Comparison of ENCODE assay signal across 22 mouse cellular contexts in the genomic region with DNA sequence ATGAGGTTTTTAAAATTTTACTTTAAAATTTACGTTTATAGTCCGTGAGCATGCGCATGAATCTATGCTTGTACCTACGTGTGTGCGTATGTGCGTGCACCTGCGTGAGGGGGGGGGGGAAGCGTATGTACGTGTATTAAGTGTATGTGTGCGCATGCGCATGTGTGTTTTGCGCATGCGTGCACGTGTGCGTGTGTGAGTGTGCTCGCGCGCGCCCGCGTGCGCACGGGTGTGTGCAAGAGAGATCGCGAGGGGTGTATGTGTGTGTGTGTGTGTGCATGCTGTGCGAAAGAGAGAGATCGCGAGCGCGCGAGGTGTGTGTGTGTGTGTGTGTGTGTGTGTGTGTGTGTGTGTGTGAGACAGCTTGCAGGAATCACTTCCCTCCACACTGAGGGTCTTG. TPM values are rescaled to one million over a fixed set of nuclear protein-coding genes. Genes with fewer than 3 reads are reported as not detected.
DNase-seq lines count a peak whose midpoint lies in the region; ATAC-seq and TF ChIP-seq lines count a peak whose summit lies in the region.
"Had no signal": no experiment of that assay in that cellular context is flagged by ENCODE, and none has a peak within 500 bp of the region (broad histone marks: within the 10 kb centered on the region; RNA-seq: fewer than 3 reads in every experiment).

No protein-coding gene starts in this region.

- H3K27ac ChIP-seq in hindbrain, postnatal 0 days, result no peak overlapping the region
- H3K27ac ChIP-seq in hindbrain, embryonic 11.5 days (ENCODE audit: low read depth, low read length), result no peak overlapping the region
- H3K27ac ChIP-seq in testis, adult 2 months (ENCODE audit: control insufficient read depth, insufficient read depth, low read depth, low read length), result no peak overlapping the region
- peak overlapping the region; percentile 5; the same call in 1 of the 2 replicates for H3K27ac ChIP-seq in ES-E14 (ENCODE audit: insufficient read depth, low read depth, low read length, poor library complexity, severe bottlenecking)
- H3K27ac ChIP-seq: forebrain, embryonic 10.5 days; gastrocnemius, adult 2 months; heart, embryonic 10.5 days; heart, embryonic 15.5 days; hindbrain, embryonic 12.5 days had no signal

- no peak for TF ChIP-seq CTCF in hindbrain, postnatal 0 days (IDR thresholded peaks at IDR 0.05; ENCODE audit: low read depth)
- no peak for TF ChIP-seq CTCF in testis, adult 2 months (IDR thresholded peaks at IDR 0.05; ENCODE audit: control insufficient read depth, insufficient read depth, insufficient replicate concordance, low read depth, low read length)

- no peaks in the 10 kb centered on the region for H3K4me1 ChIP-seq in hindbrain, postnatal 0 days (ENCODE audit: insufficient read depth, low read length)
- no peaks in the 10 kb centered on the region for H3K4me1 ChIP-seq in hindbrain, embryonic 11.5 days (replicated peaks; ENCODE audit: control insufficient read depth, insufficient read depth, low read length)
- H3K4me1 ChIP-seq in testis, adult 2 months (ENCODE audit: control insufficient read depth, insufficient read depth, low read length), result peaks cover 4% of the 10 kb centered on the region; the same call in 1 of the 2 replicates
- H3K4me1 ChIP-seq in ES-E14 (ENCODE audit: control insufficient read depth in 2 of 2, insufficient read depth in 2 of 2, low read length in 2 of 2, poor library complexity in 1 of 2), result no peaks in the 10 kb centered on the region; a peak in 1 of 4 replicates
- H3K4me1 ChIP-seq: forebrain, embryonic 10.5 days; heart, embryonic 10.5 days; heart, embryonic 15.5 days; hindbrain, embryonic 12.5 days had no signal

- ATAC-seq in hindbrain, postnatal 0 days, result peak; percentile 29; the same call in 1 of the 2 replicates
- ATAC-seq in hindbrain, embryonic 11.5 days (ENCODE audit: low FRiP score), result no peak
- ATAC-seq: forebrain, embryonic 14.5 days; inflammation-experienced regulatory T-cells, adult 6 months; intestine, postnatal 0 days had no signal

- no peak overlapping the region for H3K4me2 ChIP-seq in hindbrain, postnatal 0 days (ENCODE audit: low read depth, low read length)
- no peak overlapping the region for H3K4me2 ChIP-seq in hindbrain, embryonic 11.5 days (replicated peaks; ENCODE audit: low read depth, low read length)
- H3K4me2 ChIP-seq: heart, embryonic 15.5 days; hindbrain, embryonic 12.5 days had no signal

- H3K9ac ChIP-seq in hindbrain, postnatal 0 days (replicated peaks; ENCODE audit: low read length), result no peak overlapping the region
- no peak overlapping the region for H3K9ac ChIP-seq in hindbrain, embryonic 11.5 days (ENCODE audit: low read depth, low read length)
- peak overlapping the region; percentile 60 for H3K9ac ChIP-seq in ES-E14 (ENCODE audit: insufficient read depth, low read depth, low read length, poor library complexity, severe bottlenecking)
- H3K9ac ChIP-seq: heart, embryonic 15.5 days; hindbrain, embryonic 12.5 days had no signal

- peak; percentile 18; the same call in 1 of the 2 replicates for TF ChIP-seq POLR2A in testis, adult 2 months (IDR thresholded peaks at IDR 0.05; ENCODE audit: control insufficient read depth, low read depth, low read length)

- peaks cover 54% of the 10 kb centered on the region; the same call in 1 of the 2 replicates for H3K36me3 ChIP-seq in hindbrain, postnatal 0 days (ENCODE audit: insufficient read depth, low read length)
- H3K36me3 ChIP-seq in hindbrain, embryonic 11.5 days (ENCODE audit: control insufficient read depth, insufficient read depth, low read length), result peaks cover 18% of the 10 kb centered on the region
- peaks cover 2% of the 10 kb centered on the region; the same call in 1 of the 2 replicates for H3K36me3 ChIP-seq in testis, adult 2 months (ENCODE audit: control insufficient read depth, insufficient read depth, low read length)
- H3K36me3 ChIP-seq in ES-E14 (ENCODE audit: control insufficient read depth, insufficient read depth, low read length, poor library complexity, severe bottlenecking), result peaks cover 45% of the 10 kb centered on the region

- H3K9me3 ChIP-seq in hindbrain, postnatal 0 days (ENCODE audit: low read length), result no peaks in the 10 kb centered on the region
- H3K9me3 ChIP-seq in hindbrain, embryonic 11.5 days (ENCODE audit: control insufficient read depth, low read length), result no peaks in the 10 kb centered on the region
- no peaks in the 10 kb centered on the region for H3K9me3 ChIP-seq in ES-E14 (ENCODE audit: control insufficient read depth, insufficient read depth, low read depth, low read length)
- H3K9me3 ChIP-seq: forebrain, embryonic 10.5 days; heart, embryonic 10.5 days; heart, embryonic 15.5 days; hindbrain, embryonic 12.5 days had no signal

- no peak for DNase-seq in hindbrain, postnatal 0 days (ENCODE audit: low spot score)
- no peak for DNase-seq in hindbrain, embryonic 11.5 days (ENCODE audit: low spot score)
- DNase-seq in testis, postnatal 10 days (ENCODE audit: low spot score), result no peak
- DNase-seq in ES-E14 (ENCODE audit: low read depth, low spot score), result no peak
- DNase-seq in urinary bladder, postnatal 25 days (ENCODE audit: low spot score), result no peak
- DNase-seq in cerebellum, postnatal 14 days, result no peak
- DNase-seq: adrenal gland, postnatal 10 days; cerebellum, adult 11 months; cerebellum, adult 8-10 months; cerebellum, postnatal 25 days; gastrocnemius, adult 2 months; gastrocnemius, postnatal 36 days; heart, postnatal 14 days; kidney, adult 8-10 months had no signal

- no peaks in the 10 kb centered on the region for H3K27me3 ChIP-seq in hindbrain, postnatal 0 days (ENCODE audit: insufficient read depth, low read length)
- H3K27me3 ChIP-seq in hindbrain, embryonic 11.5 days (ENCODE audit: control insufficient read depth, insufficient read depth, low read length), result no peaks in the 10 kb centered on the region
- no peaks in the 10 kb centered on the region for H3K27me3 ChIP-seq in testis, adult 2 months (ENCODE audit: control insufficient read depth, insufficient read depth, low read length)
- H3K27me3 ChIP-seq: heart, embryonic 15.5 days; hindbrain, embryonic 12.5 days had no signal

- in situ Hi-C loops in ES-E14 (cut with MboI; ENCODE audit: low sequenced_read_pairs in 2 of 2, unreplicated experiment in 2 of 2), result no loop called here

- WGBS in hindbrain, postnatal 0 days, result 97% methylated on average over 31 of the region's 31 CpGs
- WGBS in hindbrain, embryonic 11.5 days, result 99% methylated on average over 31 of the region's 31 CpGs

- H3K4me3 ChIP-seq in hindbrain, postnatal 0 days (ENCODE audit: low read length), result no peak overlapping the region
- no peak overlapping the region for H3K4me3 ChIP-seq in hindbrain, embryonic 11.5 days (ENCODE audit: low read depth, low read length)
- peak overlapping the region; percentile 65 for H3K4me3 ChIP-seq in testis, adult 2 months (ENCODE audit: control insufficient read depth, low read depth, low read length)
- H3K4me3 ChIP-seq in ES-E14 (ENCODE audit: insufficient read depth in 1 of 2, low read depth in 1 of 2, low read length in 2 of 2, poor library complexity in 1 of 2, severe bottlenecking in 1 of 2), result peak overlapping the region; percentile 62 to 65
- H3K4me3 ChIP-seq: forebrain, embryonic 10.5 days; gastrocnemius, adult 2 months; heart, embryonic 10.5 days; heart, embryonic 15.5 days; hindbrain, embryonic 12.5 days had no signal

TF ChIP-seq in ES-E14, 5 proteins besides CTCF, POLR2A, EP300 and RAD21:
- TF ChIP-seq ZNF384 (IDR thresholded peaks at IDR 0.05; ENCODE audit: low read depth, low read length) (no peak), MAFK (IDR thresholded peaks at IDR 0.05; ENCODE audit: insufficient read depth, low read depth, low read length) (no peak), ZC3H11A (IDR thresholded peaks at IDR 0.05; ENCODE audit: borderline replicate concordance, low read depth, low read length) (no peak), CHD2 (IDR thresholded peaks at IDR 0.05; ENCODE audit: low read depth, low read length) (no peak), HCFC1 (IDR thresholded peaks at IDR 0.05; ENCODE audit: borderline replicate concordance, insufficient read depth, low read length) (no peak; the same call in 1 of the 2 replicates)

RNA-seq across cellular contexts. Expression of gene Drosha, which starts 8.8 kb away (rescaled TPM):
- 34.0 and 38.2 TPM in 2 replicates for total RNA-seq in hindbrain, postnatal 0 days (2014; rRNA removed)
- 32.3 and 33.7 TPM in 2 replicates for polyA plus RNA-seq in hindbrain, postnatal 0 days (2015; fragmentation: Nextera tagmentation; extraction: Ambion mirVana)
- 68.4 and 76.2 TPM in 2 replicates for polyA plus RNA-seq in hindbrain, embryonic 11.5 days (2014; fragmentation: Nextera tagmentation; extraction: Ambion mirVana)
- 13.5 and 14.4 TPM in 2 replicates for polyA plus RNA-seq in testis, adult 2 months (2012; rRNA removed)
- total RNA-seq in ES-E14 (2012; rRNA removed), result 46.7 and 48.2 TPM in 2 replicates

RNA-seq across cellular contexts. Expression of gene 6030458C11Rik, which starts 8.9 kb away (rescaled TPM):
- total RNA-seq in hindbrain, postnatal 0 days (2014; rRNA removed), result 15.1 and 21.3 TPM in 2 replicates
- polyA plus RNA-seq in hindbrain, postnatal 0 days (2015; fragmentation: Nextera tagmentation; extraction: Ambion mirVana), result 21.1 and 25.0 TPM in 2 replicates
- polyA plus RNA-seq in hindbrain, embryonic 11.5 days (2014; fragmentation: Nextera tagmentation; extraction: Ambion mirVana), result 27.7 and 38.6 TPM in 2 replicates
- 3.4 and 3.6 TPM in 2 replicates for polyA plus RNA-seq in testis, adult 2 months (2012; rRNA removed)
- total RNA-seq in ES-E14 (2012; rRNA removed), result 26.4 and 27.5 TPM in 2 replicates

Comparison
In these comparisons a context has a peak if more than half of its experiments do, and no peak if none do; other contexts are left out.
1. H3K4me3 ChIP-seq: peak in testis, adult 2 months (single experiment) and ES-E14 (2 of 2); none in hindbrain, postnatal 0 days (single experiment) and hindbrain, embryonic 11.5 days (single experiment).